Mouse (Mus musculus) hindbrain, embryonic 10.5 days (tissue): ENCODE results near the gene Dnajb8. TPM values are rescaled to one million over a fixed set of nuclear protein-coding genes. Genes with fewer than 3 reads are reported as not detected.

Experiments used
- DNase-seq: peaks from one replicate; pipeline ENCODE4 v3.0.0-alpha.2; 2017; ENCODE audit warnings: low spot score
- H3K27ac ChIP-seq: fragments of 300-500 bp; sonication (generic); 2 replicates; pipeline ENCODE4 v1.5.1; 2016; ENCODE audit warnings: mild to moderate bottlenecking, moderate library complexity
- H3K27me3 ChIP-seq: fragments of 300-500 bp; sonication (generic); 2 replicates; pipeline ENCODE4 v1.6.1; 2016; ENCODE audit warnings: mild to moderate bottlenecking; ENCODE audit not compliant: poor library complexity, insufficient read depth, severe bottlenecking
- H3K36me3 ChIP-seq: fragments of 300-500 bp; sonication (generic); 2 replicates; pipeline ENCODE4 v1.6.1; 2016; ENCODE audit warnings: mild to moderate bottlenecking, moderate library complexity
- H3K4me1 ChIP-seq: fragments of 300-500 bp; sonication (generic); replicated peaks from 2 replicates; pipeline ENCODE4 v1.6.1; 2016; ENCODE audit warnings: mild to moderate bottlenecking
- H3K4me3 ChIP-seq: fragments of 300-500 bp; sonication (generic); 2 replicates; pipeline ENCODE4 v1.5.1; 2016; ENCODE audit warnings: mild to moderate bottlenecking, moderate library complexity
- H3K9me3 ChIP-seq: fragments of 300-500 bp; sonication (generic); 2 replicates; pipeline ENCODE4 v1.6.1; 2016; ENCODE audit warnings: mild to moderate bottlenecking, moderate library complexity
- WGBS: fragments of 180-500 bp; shearing (Covaris S2); methylation state at CpG from one replicate; pipeline ENCODE4 v1.1.7; 2016; 5-methylcytosine and 5-hydroxymethylcytosine counted together
- polyA plus RNA-seq: library from polyadenylated mRNA; unstranded; fragments of >200 nt; fragmentation: Nextera tagmentation; extraction: Ambion mirVana; gene quantifications from 2 replicates; pipeline ENCODE4 v1.2.1, GENCODE M21; 2016

The Dnajb8 gene
- not detected in 2 replicates for polyA plus RNA-seq

DNA sequence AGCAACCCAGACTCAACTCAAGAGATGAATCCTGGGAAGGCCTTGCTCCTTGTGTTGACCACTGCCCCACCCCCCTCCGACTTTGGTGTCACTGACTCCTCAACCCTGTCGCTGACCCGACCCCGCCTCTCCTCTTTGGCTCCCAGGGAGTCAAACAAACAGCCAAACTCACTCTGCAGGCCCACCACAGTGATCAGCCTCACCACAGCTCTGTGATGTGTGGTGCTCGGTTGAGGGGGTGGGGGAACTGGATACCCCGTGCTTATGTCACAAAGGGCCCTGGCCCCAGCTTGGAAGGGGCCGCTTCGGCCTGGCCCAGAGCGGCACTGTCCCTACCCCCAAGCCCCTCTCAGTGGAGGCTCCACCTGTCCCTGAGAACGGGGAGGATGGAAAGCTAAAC lies at the start of gene Dnajb8:
Gene Dnajb8, plus strand, starts transcription at position 301 of the 400 bp plus-strand sequence.
- WGBS, result 28% methylated on average over 10 of the region's 10 CpGs
- Histone ChIP-seq H3K9me3 (peaks cover 5% of the 10 kb centered on the region), H3K4me1 (peaks cover 34% of the 10 kb centered on the region), H3K36me3 (no peaks in the 10 kb centered on the region), H3K27me3 (peaks cover 41% of the 10 kb centered on the region), H3K27ac (peak within 1 kb of the TSS; percentile 14; the same call in 1 of the 2 replicates), H3K4me3 (no peak within 1 kb of the TSS)
- no peak for DNase-seq

DNA sequence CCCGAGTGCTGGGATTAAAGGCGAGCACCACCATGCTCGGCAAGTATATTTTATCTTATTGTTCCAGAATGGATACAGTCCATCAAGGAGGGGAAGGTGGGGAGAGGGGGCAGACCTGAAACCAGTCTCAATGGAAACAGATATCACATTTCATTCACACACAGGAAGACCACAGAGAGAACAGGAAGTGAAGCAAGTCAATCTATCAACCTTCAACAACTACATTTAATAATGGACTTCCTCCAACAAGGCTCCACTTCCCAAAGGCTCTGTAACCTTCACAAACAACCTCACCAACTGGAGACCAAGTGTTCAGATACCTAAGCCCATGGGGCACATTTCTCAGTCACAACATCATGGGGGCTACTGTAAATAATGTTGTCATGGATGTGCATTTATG lies 47.9 kb upstream of the Dnajb8 start:
- Histone ChIP-seq H3K9me3 (peaks cover 10% of the 10 kb centered on the region; the same call in 1 of the 2 replicates), H3K27me3 (no peaks in the 10 kb centered on the region; the same call in 1 of the 2 replicates), H3K4me3 (no peak overlapping the region), H3K27ac (no peak overlapping the region), H3K4me1 (no peaks in the 10 kb centered on the region), H3K36me3 (no peaks in the 10 kb centered on the region)
- no peak for DNase-seq
- WGBS, result 95% methylated on average over 3 of the region's 3 CpGs

DNA sequence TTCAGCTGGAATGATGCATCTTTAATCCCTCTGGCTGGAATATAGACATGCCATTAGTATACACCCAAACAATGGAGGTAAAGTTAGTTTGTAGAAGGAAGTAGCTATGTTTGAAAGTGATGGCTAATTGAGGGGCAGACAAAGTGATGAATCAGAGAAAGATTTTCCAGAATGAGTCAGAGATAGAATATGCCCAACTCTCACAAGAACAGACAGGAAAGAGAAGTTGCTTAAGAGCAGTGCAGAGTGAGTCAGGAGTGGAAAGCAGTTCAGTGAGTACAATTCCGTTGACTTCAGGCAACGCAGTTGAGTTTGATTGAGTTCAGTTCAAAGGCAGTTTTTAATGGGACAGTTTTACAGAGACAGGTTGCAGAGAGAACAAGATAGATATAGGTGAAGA lies 47.4 kb upstream of the Dnajb8 start:
- Histone ChIP-seq H3K4me3 (no peak overlapping the region), H3K36me3 (no peaks in the 10 kb centered on the region), H3K4me1 (no peaks in the 10 kb centered on the region), H3K27ac (no peak overlapping the region), H3K9me3 (peaks cover 10% of the 10 kb centered on the region; the same call in 1 of the 2 replicates), H3K27me3 (no peaks in the 10 kb centered on the region; the same call in 1 of the 2 replicates)
- WGBS, result 91% methylated on average over 2 of the region's 2 CpGs
- DNase-seq, result no peak

DNA sequence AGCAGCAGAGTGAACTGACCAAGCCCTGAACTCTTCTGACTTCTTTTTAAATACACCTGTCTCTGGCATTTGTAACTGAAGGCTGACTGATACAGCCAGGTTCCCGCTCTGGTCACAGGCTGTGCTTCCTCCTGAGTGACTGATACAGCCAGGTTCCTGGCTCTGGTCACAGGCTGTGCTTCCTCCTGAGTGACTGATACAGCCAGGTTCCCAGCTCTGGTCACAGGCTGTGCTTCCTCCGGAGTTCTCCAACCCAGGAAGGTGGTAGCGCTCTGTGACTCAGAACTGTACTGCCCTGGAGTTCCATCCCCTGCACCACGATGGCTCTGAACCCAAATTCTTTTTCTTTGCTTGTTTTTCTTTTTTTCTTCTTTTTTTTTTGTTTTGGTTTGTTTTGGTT lies 37.4 kb upstream of the Dnajb8 start:
- peaks cover 41% of the 10 kb centered on the region for H3K27me3 ChIP-seq
- 69% methylated on average over 4 of the region's 4 CpGs for WGBS
- no peaks in the 10 kb centered on the region for H3K9me3 ChIP-seq
- no peak for DNase-seq
- no peak overlapping the region for H3K4me3 ChIP-seq
- H3K27ac ChIP-seq, result no peak overlapping the region
- peaks cover 11% of the 10 kb centered on the region for H3K4me1 ChIP-seq
- H3K36me3 ChIP-seq, result no peaks in the 10 kb centered on the region

- peaks cover 76% of the 10 kb centered on the region for H3K27me3 ChIP-seq
- H3K36me3 ChIP-seq, result no peaks in the 10 kb centered on the region
- DNase-seq, result no peak
- no peak overlapping the region for H3K27ac ChIP-seq
- peaks cover 26% of the 10 kb centered on the region for H3K4me1 ChIP-seq
- H3K4me3 ChIP-seq, result no peak overlapping the region
- WGBS, result 78% methylated on average over 6 of the region's 6 CpGs
- no peaks in the 10 kb centered on the region for H3K9me3 ChIP-seq
Measured at GRCm38 (mm10) chr6:88188148-88188547, 33.9 kb upstream of the Dnajb8 start.

- peak overlapping the region; percentile 64 for H3K27ac ChIP-seq
- peak overlapping the region; percentile 54 for H3K4me3 ChIP-seq
- H3K36me3 ChIP-seq, result no peaks in the 10 kb centered on the region
- H3K4me1 ChIP-seq, result peaks cover 38% of the 10 kb centered on the region
- WGBS, result under 1% methylated on average over 56 of the region's 56 CpGs
- peak; percentile 89 for DNase-seq
- peaks cover 89% of the 10 kb centered on the region for H3K27me3 ChIP-seq
- H3K9me3 ChIP-seq, result no peaks in the 10 kb centered on the region
Measured at GRCm38 (mm10) chr6:88189312-88190042, 32.6 kb upstream of the Dnajb8 start.

DNA sequence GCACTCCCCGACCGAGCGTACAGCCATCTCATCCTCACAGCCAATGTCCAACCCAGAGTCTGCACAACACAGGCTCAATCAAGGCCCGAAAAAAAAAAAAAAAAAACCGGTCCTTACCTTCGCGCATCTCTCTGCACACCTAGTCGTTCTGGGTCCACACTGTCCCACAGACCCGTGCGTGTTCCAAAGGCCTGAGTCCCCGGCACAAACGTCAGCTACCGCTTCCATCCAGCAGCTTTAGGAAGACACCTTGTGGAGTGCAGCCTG lies 32.1 kb upstream of the Dnajb8 start:
- WGBS, result 1% methylated on average over 13 of the region's 13 CpGs
- no peak for DNase-seq
- peaks cover 39% of the 10 kb centered on the region for H3K4me1 ChIP-seq
- H3K27ac ChIP-seq, result peak overlapping the region; percentile 64
- H3K9me3 ChIP-seq, result no peaks in the 10 kb centered on the region
- H3K4me3 ChIP-seq, result peak overlapping the region; percentile 54
- no peaks in the 10 kb centered on the region for H3K36me3 ChIP-seq
- H3K27me3 ChIP-seq, result peaks cover 94% of the 10 kb centered on the region

GRCm38 (mm10) chr6:88190310-88191023 lies 31.6 kb upstream of the Dnajb8 start:
- H3K9me3 ChIP-seq, result no peaks in the 10 kb centered on the region
- H3K4me3 ChIP-seq, result peak overlapping the region; percentile 54
- H3K4me1 ChIP-seq, result peaks cover 39% of the 10 kb centered on the region
- 2% methylated on average over 49 of the region's 49 CpGs for WGBS
- H3K27me3 ChIP-seq, result peaks cover 99% of the 10 kb centered on the region
- peak; percentile 50 for DNase-seq
- peak overlapping the region; percentile 64 for H3K27ac ChIP-seq
- H3K36me3 ChIP-seq, result no peaks in the 10 kb centered on the region

- Histone ChIP-seq H3K27me3 (peaks cover 100% of the 10 kb centered on the region), H3K36me3 (no peaks in the 10 kb centered on the region), H3K9me3 (no peaks in the 10 kb centered on the region), H3K4me1 (peaks cover 41% of the 10 kb centered on the region), H3K4me3 (peak overlapping the region; percentile 54), H3K27ac (0 out of 2 replicates have a peak overlapping the region, but pooled peaks have one; percentile 40)
- DNase-seq, result no peak
- 8% methylated on average over 6 of the region's 6 CpGs for WGBS
Measured at GRCm38 (mm10) chr6:88191024-88191365, 31.1 kb upstream of the Dnajb8 start.

GRCm38 (mm10) chr6:88191411-88192070 lies 30.5 kb upstream of the Dnajb8 start:
- peaks cover 47% of the 10 kb centered on the region for H3K4me1 ChIP-seq
- H3K4me3 ChIP-seq, result no peak overlapping the region
- DNase-seq, result no peak
- WGBS, result 11% methylated on average over 4 of the region's 4 CpGs
- peaks cover 100% of the 10 kb centered on the region for H3K27me3 ChIP-seq
- H3K9me3 ChIP-seq, result no peaks in the 10 kb centered on the region
- no peak overlapping the region for H3K27ac ChIP-seq
- no peaks in the 10 kb centered on the region for H3K36me3 ChIP-seq

DNA sequence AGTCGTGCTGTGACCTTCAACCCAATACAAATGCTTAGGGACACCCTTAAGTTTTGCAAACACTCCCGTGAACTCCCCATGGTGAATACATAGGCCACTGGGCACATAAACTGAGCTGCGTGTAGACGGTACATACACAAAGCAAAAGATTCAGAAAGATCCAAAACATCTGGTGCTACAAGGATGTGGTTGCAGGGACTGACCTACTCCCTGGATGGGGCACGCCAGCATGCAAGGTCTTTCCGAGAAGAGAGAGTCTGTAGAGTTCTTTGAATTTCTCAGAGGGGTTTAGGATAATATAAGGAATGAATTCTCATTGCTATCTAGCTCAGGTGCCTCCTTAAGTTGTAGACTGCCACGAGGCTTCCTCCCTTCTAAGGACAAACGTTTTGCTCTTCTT lies 29.3 kb upstream of the Dnajb8 start:
- Histone ChIP-seq H3K27me3 (peaks cover 100% of the 10 kb centered on the region), H3K27ac (no peak overlapping the region), H3K9me3 (no peaks in the 10 kb centered on the region), H3K4me3 (no peak overlapping the region), H3K36me3 (no peaks in the 10 kb centered on the region), H3K4me1 (peaks cover 59% of the 10 kb centered on the region)
- 7% methylated on average over 8 of the region's 8 CpGs for WGBS
- no peak for DNase-seq

DNA sequence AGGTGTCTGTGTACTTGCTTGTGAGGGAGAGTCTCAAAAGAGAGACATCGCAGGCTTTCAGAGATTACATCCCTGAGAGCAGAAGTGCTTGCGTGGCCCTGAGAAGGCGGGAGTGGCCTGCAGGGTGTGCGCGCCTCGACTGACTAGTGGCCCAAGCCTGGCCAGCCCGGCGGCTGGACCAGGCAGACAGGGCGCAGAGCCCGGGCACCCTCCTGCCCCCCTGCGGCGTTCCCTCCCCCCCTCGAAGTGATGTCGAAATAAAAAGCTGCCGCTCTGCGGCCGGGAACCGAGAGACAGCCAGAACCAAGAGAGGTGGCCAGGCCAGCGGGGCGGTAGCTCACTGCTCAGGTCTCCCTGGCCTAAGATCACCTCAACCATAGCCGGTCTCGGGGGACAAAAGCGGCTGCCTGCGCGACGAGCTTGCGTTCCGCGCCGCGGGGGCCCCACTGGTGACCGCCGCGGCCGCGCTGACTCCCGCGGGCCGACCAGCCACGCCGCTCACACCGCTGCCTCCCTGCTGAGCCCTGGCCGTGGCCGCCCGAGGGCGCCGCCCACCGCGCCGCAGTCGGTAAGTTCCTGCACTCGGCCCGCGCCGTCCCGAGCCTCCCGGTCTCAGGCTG lies 28.5 kb upstream of the Dnajb8 start, which contains the start of gene Gata2:
Gene Gata2, plus strand, starts transcription at position 459 of the 620 bp plus-strand sequence.
- H3K4me3 ChIP-seq, result peak within 1 kb of the TSS; percentile 43
- WGBS, result under 1% methylated on average over 57 of the region's 57 CpGs

More for the DNA sequence above, 28.5 kb upstream of the Dnajb8 start, which contains the start of gene Gata2:
- Histone ChIP-seq H3K9me3 (no peaks in the 10 kb centered on the region), H3K27me3 (peaks cover 100% of the 10 kb centered on the region), H3K27ac (peak within 1 kb of the TSS; percentile 70), H3K36me3 (no peaks in the 10 kb centered on the region), H3K4me1 (peaks cover 67% of the 10 kb centered on the region)
- no peak for DNase-seq
